In genomic region chr13:59634637-59635036, GRCm38 (mm10) we compare ENCODE assay signal across 32 mouse cellular contexts. TPM values are rescaled to one million over a fixed set of nuclear protein-coding genes. Genes with fewer than 3 reads are reported as not detected.
DNase-seq lines count a peak whose midpoint lies in the region; ATAC-seq and TF ChIP-seq lines count a peak whose summit lies in the region.
"Had no signal": no experiment of that assay in that cellular context is flagged by ENCODE, and none has a peak within 500 bp of the region (broad histone marks: within the 10 kb centered on the region; RNA-seq: fewer than 3 reads in every experiment).

No protein-coding gene starts in this region.

- TF ChIP-seq CTCF in layer of hippocampus, adult 2 months (conservative IDR thresholded peaks at IDR 0.05) = peak; percentile 29; the same call in 1 of the 2 replicates

- DNase-seq in CD4-positive, CD25-positive, alpha-beta regulatory T cell, adult 2 months (ENCODE audit: low read depth, low spot score) = peak; percentile 35
- no peak for DNase-seq in layer of hippocampus, adult 2 months (ENCODE audit: low spot score in 2 of 2)
- no peak for DNase-seq in layer of hippocampus, adult 11-12 months (ENCODE audit: low spot score)
- DNase-seq in thymus, postnatal 4 days = peak; percentile 17
- DNase-seq in thymus, postnatal 25 days = no peak
- no peak for DNase-seq in gastrocnemius, adult 18-20 months (ENCODE audit: low spot score)
- DNase-seq: adrenal gland, postnatal 25 days; cerebellum, adult 11-12 months; cerebellum, postnatal 25 days; embryo, embryonic 11 days; heart, postnatal 36 days; kidney, adult 11 months; kidney, postnatal 25 days; left cerebral cortex, postnatal 4 days; liver; lung, postnatal 14 days; thymus, adult 2 months had no signal

- H3K27ac ChIP-seq in layer of hippocampus, adult 2 months = no peak overlapping the region
- H3K27ac ChIP-seq: heart, embryonic 13.5 days; hindbrain, embryonic 15.5 days; left cerebral cortex, adult 2 months; midbrain, embryonic 15.5 days; stomach, embryonic 15.5 days had no signal

- no peak overlapping the region for H3K4me3 ChIP-seq in layer of hippocampus, adult 2 months
- H3K4me3 ChIP-seq: heart, embryonic 13.5 days; hindbrain, embryonic 15.5 days; left cerebral cortex, adult 2 months; midbrain, embryonic 15.5 days; myocyte; stomach, embryonic 15.5 days had no signal

- no peak for ATAC-seq in CD4-positive, CD25-positive, alpha-beta regulatory T cell, adult 4 months
- ATAC-seq in cerebellum, adult (ENCODE audit: insufficient number of reproducible peaks, low FRiP score, low TSS enrichment) = no peak
- ATAC-seq: forebrain, embryonic 16.5 days; midbrain, embryonic 15.5 days; Patski had no signal

RNA-seq across cellular contexts. Expression of gene Golm1, which starts 41.0 kb away (rescaled TPM):
- polyA plus RNA-seq in CD4-positive, CD25-positive, alpha-beta regulatory T cell, adult 4 months (2017; shearing (Covaris generic)) = 10 to 100 TPM; 38.6 to 45.1 TPM
- 10 to 100 TPM; 67.4 to 71.8 TPM for total RNA-seq in layer of hippocampus, adult 2 months (2021)
- 1 to 10 TPM; 5.7 to 7.5 TPM for total RNA-seq in gastrocnemius, adult 18-20 months (2021)

RNA-seq across cellular contexts. Expression of gene Naa35, which starts 49.6 kb away (rescaled TPM):
- 10 to 100 TPM; 85.9 to 96.8 TPM for polyA plus RNA-seq in CD4-positive, CD25-positive, alpha-beta regulatory T cell, adult 4 months (2017; shearing (Covaris generic))
- total RNA-seq in layer of hippocampus, adult 2 months (2021) = 10 to 100 TPM; 88.5 to 98.8 TPM
- total RNA-seq in gastrocnemius, adult 18-20 months (2021) = 10 to 100 TPM; 24.8 to 28.6 TPM

RNA-seq across cellular contexts. Expression of gene Agtpbp1, which starts 49.6 kb away (rescaled TPM):
- polyA plus RNA-seq in CD4-positive, CD25-positive, alpha-beta regulatory T cell, adult 4 months (2017; shearing (Covaris generic)) = 10 to 100 TPM; 18.8 to 22.3 TPM
- 100 to 1,000 TPM; 374 to 406 TPM for total RNA-seq in layer of hippocampus, adult 2 months (2021)
- 10 to 100 TPM; 63.3 to 69.8 TPM for total RNA-seq in gastrocnemius, adult 18-20 months (2021)

RNA-seq across cellular contexts. Expression of gene 4921517D22Rik, which starts 59.3 kb away (rescaled TPM):
- not detected for polyA plus RNA-seq in CD4-positive, CD25-positive, alpha-beta regulatory T cell, adult 4 months (2017; shearing (Covaris generic))
- total RNA-seq in layer of hippocampus, adult 2 months (2021) = not detected
- total RNA-seq in gastrocnemius, adult 18-20 months (2021) = not detected
- total RNA-seq: adrenal gland, postnatal 25 days; granulocyte monocyte progenitor cell, adult 5-6 weeks; heart, postnatal 36 days; left cerebral cortex, adult 2 months; left cerebral cortex, postnatal 4 days; megakaryocyte-erythroid progenitor cell, adult 5-6 weeks had no signal
- polyA plus RNA-seq: embryonic facial prominence, embryonic 14.5 days; forebrain, embryonic 16.5 days; heart, embryonic 13.5 days; hindbrain, embryonic 15.5 days; midbrain, embryonic 15.5 days; myocyte; neural tube, embryonic 14.5 days; Patski; spleen, adult 2 months; stomach, embryonic 15.5 days; thymus, adult 2 months had no signal

Comparison
In these comparisons a context has a peak if more than half of its experiments do, and no peak if none do; other contexts are left out.
1. DNase-seq: peak in CD4-positive, CD25-positive, alpha-beta regulatory T cell, adult 2 months (single experiment) and thymus, postnatal 4 days (single experiment); none in layer of hippocampus, adult 2 months (0 of 2), layer of hippocampus, adult 11-12 months (single experiment), thymus, postnatal 25 days (single experiment) and gastrocnemius, adult 18-20 months (single experiment).
2. RNA of gene Golm1, which starts 41.0 kb away (total RNA-seq): 67.4 to 71.8 TPM in layer of hippocampus, adult 2 months; 5.7 to 7.5 TPM in gastrocnemius, adult 18-20 months; every median in the first group is over 4 times any median in the second.
3. RNA of gene Agtpbp1, which starts 49.6 kb away (total RNA-seq): 374 to 406 TPM in layer of hippocampus, adult 2 months; 63.3 to 69.8 TPM in gastrocnemius, adult 18-20 months; every median in the first group is over 4 times any median in the second.